Mouse (Mus musculus) heart, postnatal 0 days (tissue): Measurements from ENCODE around the gene Dot1l. TPM values are rescaled to one million over a fixed set of nuclear protein-coding genes. Genes with fewer than 3 reads are reported as not detected.

Experiments used
- ATAC-seq: fragments of 200-750 bp; cut with Nextera tagmentation; 2 replicates; pipeline ENCODE4 v1.8.0; 2017; ENCODE audit warnings: low read depth, moderate number of reproducible peaks, moderate library complexity; ENCODE audit not compliant: insufficient read depth
- DNase-seq: peaks from one replicate; pipeline ENCODE4 v3.0.0-alpha.2; 2016; ENCODE audit warnings: low spot score
- H3K27ac ChIP-seq: fragments of 300-500 bp; sonication (generic); 2 replicates; pipeline ENCODE4 v1.5.1; 2014; ENCODE audit warnings: low read depth, mild to moderate bottlenecking
- H3K27me3 ChIP-seq: fragments of 300-500 bp; sonication (generic); 2 replicates; pipeline ENCODE4 v1.6.1; 2014; ENCODE audit warnings: low read length, mixed read lengths; ENCODE audit not compliant: control insufficient read depth, insufficient read depth
- H3K36me3 ChIP-seq: fragments of 300-500 bp; sonication (generic); replicated peaks from 2 replicates; pipeline ENCODE4 v1.6.1; 2014; ENCODE audit warnings: low read length, mixed read lengths; ENCODE audit not compliant: control insufficient read depth, insufficient read depth
- H3K4me1 ChIP-seq: fragments of 300-500 bp; sonication (generic); 2 replicates; pipeline ENCODE4 v1.6.1; 2014; ENCODE audit warnings: antibody characterized with exemption; ENCODE audit not compliant: control insufficient read depth, insufficient read depth
- H3K4me2 ChIP-seq: fragments of 300-500 bp; sonication (generic); 2 replicates; pipeline ENCODE4 v1.6.1; 2014; ENCODE audit warnings: low read depth, mild to moderate bottlenecking, low read length, moderate library complexity
- H3K4me3 ChIP-seq: fragments of 300-500 bp; sonication (generic); 2 replicates; pipeline ENCODE4 v1.5.1; 2014; ENCODE audit warnings: low read depth, low read length
- H3K9ac ChIP-seq: fragments of 300-500 bp; sonication (generic); replicated peaks from 2 replicates; pipeline ENCODE4 v1.6.1; 2014; ENCODE audit warnings: low read depth, low read length, mixed read lengths
- H3K9me3 ChIP-seq: fragments of 300-500 bp; sonication (generic); replicated peaks from 2 replicates; pipeline ENCODE4 v1.6.1; 2016; ENCODE audit warnings: low read length; ENCODE audit not compliant: control insufficient read depth
- CTCF ChIP-seq: IDR thresholded peaks from 2 replicates; pipeline ENCODE4 v1.5.1; 2016; ENCODE audit warnings: antibody characterized with exemption, control low read depth, low read depth
- EP300 ChIP-seq: IDR thresholded peaks from 2 replicates; pipeline ENCODE4 v1.6.1; 2016; ENCODE audit warnings: antibody characterized with exemption, low read depth
- WGBS: fragments of 180-500 bp; shearing (Covaris S2); extraction: QIAGEN DNeasy Blood & Tissue Kit; methylation state at CpG from one replicate; pipeline ENCODE4 v1.1.7; 2014; 5-methylcytosine and 5-hydroxymethylcytosine counted together
- polyA plus RNA-seq: library from polyadenylated mRNA; unstranded; fragments of >200 nt; fragmentation: Nextera tagmentation; extraction: Ambion mirVana; gene quantifications from 2 replicates; pipeline ENCODE4 v1.2.1, GENCODE M21; 2015
- total RNA-seq: library from RNA; depleted of rRNA; stranded (reverse); fragments of >200 nt; gene quantifications from 2 replicates; pipeline ENCODE4 v1.2.3, GENCODE M21; 2014; ENCODE audit warnings: low replicate concordance

Dot1l gene
- total and polyA plus RNA-seq, 2 experiments from 2014 or later = 14.0 to 19.4 TPM

GRCm38 (mm10) chr10:80821991-80822390 lies 67.0 kb downstream of the Dot1l start:
- no peak for DNase-seq
- ATAC-seq = no peak

GRCm38 (mm10) chr10:80822528-80822927 lies 67.5 kb downstream of the Dot1l start:
- Histone ChIP-seq H3K4me2 (no peak overlapping the region), H3K36me3 (no peaks in the 10 kb centered on the region), H3K9me3 (no peaks in the 10 kb centered on the region), H3K4me3 (no peak overlapping the region), H3K4me1 (peaks cover 1% of the 10 kb centered on the region), H3K27ac (no peak overlapping the region), H3K27me3 (no peaks in the 10 kb centered on the region), H3K9ac (no peak overlapping the region)
- 83% methylated on average over 5 of the region's 5 CpGs for WGBS
- no peak for TF ChIP-seq EP300
- TF ChIP-seq CTCF = no peak
- no peak for DNase-seq
- ATAC-seq = no peak

More at GRCm38 (mm10) chr10:80821991-80822390, 67.0 kb downstream of the Dot1l start:
- H3K36me3 ChIP-seq = no peaks in the 10 kb centered on the region
- 42% methylated on average over 2 of the region's 2 CpGs for WGBS
- TF ChIP-seq CTCF (peak; percentile 49), EP300 (no peak)
- no peak overlapping the region for H3K4me3 ChIP-seq
- H3K9me3 ChIP-seq = no peaks in the 10 kb centered on the region
- no peaks in the 10 kb centered on the region for H3K27me3 ChIP-seq
- H3K4me2 ChIP-seq = no peak overlapping the region
- H3K9ac ChIP-seq = no peak overlapping the region
- H3K4me1 ChIP-seq = no peaks in the 10 kb centered on the region
- no peak overlapping the region for H3K27ac ChIP-seq

GRCm38 (mm10) chr10:80823316-80823715 lies 68.3 kb downstream of the Dot1l start:
- ATAC-seq = no peak
- H3K27ac ChIP-seq = no peak overlapping the region
- H3K4me2 ChIP-seq = no peak overlapping the region
- H3K36me3 ChIP-seq = peaks cover under 1% of the 10 kb centered on the region; the same call in 1 of the 2 replicates
- DNase-seq = no peak
- no peak overlapping the region for H3K9ac ChIP-seq
- TF ChIP-seq CTCF (peak; percentile 21; the same call in 1 of the 2 replicates), EP300 (no peak)
- H3K27me3 ChIP-seq = no peaks in the 10 kb centered on the region
- WGBS = 83% methylated on average over 1 of the region's 1 CpGs
- H3K4me3 ChIP-seq = no peak overlapping the region
- H3K9me3 ChIP-seq = no peaks in the 10 kb centered on the region
- H3K4me1 ChIP-seq = peaks cover 8% of the 10 kb centered on the region

- ATAC-seq (no peak), DNase-seq (no peak)
- Histone ChIP-seq H3K27ac (peak overlapping the region; percentile 64; the same call in 1 of the 2 replicates), H3K4me1 (peaks cover 12% of the 10 kb centered on the region), H3K4me3 (no peak overlapping the region), H3K9me3 (no peaks in the 10 kb centered on the region), H3K36me3 (peaks cover 6% of the 10 kb centered on the region), H3K4me2 (peak overlapping the region; percentile 23; the same call in 1 of the 2 replicates), H3K9ac (no peak overlapping the region), H3K27me3 (no peaks in the 10 kb centered on the region)
- WGBS = 45% methylated on average over 8 of the region's 8 CpGs
- no peak for TF ChIP-seq EP300
- TF ChIP-seq CTCF = no peak
These were observed 69.0 kb downstream of the Dot1l start for GRCm38 (mm10) chr10:80823847-80824643.

GRCm38 (mm10) chr10:80824827-80825226 lies 69.8 kb downstream of the Dot1l start:
- H3K4me3 ChIP-seq = no peak overlapping the region
- no peak overlapping the region for H3K4me2 ChIP-seq
- no peak for DNase-seq
- H3K9me3 ChIP-seq = no peaks in the 10 kb centered on the region
- no peak overlapping the region for H3K9ac ChIP-seq
- H3K27me3 ChIP-seq = no peaks in the 10 kb centered on the region
- no peak for TF ChIP-seq CTCF
- TF ChIP-seq EP300 = no peak
- no peak overlapping the region; the same call in 1 of the 2 replicates for H3K27ac ChIP-seq
- 68% methylated on average over 2 of the region's 2 CpGs for WGBS
- peaks cover 14% of the 10 kb centered on the region for H3K36me3 ChIP-seq
- peaks cover 12% of the 10 kb centered on the region for H3K4me1 ChIP-seq
- no peak for ATAC-seq
